Mouse (Mus musculus): Measurements from ENCODE around the gene Six4. TPM values are rescaled to one million over a fixed set of nuclear protein-coding genes. Genes with fewer than 3 reads are reported as not detected.
"Not testable (repeated sequence)": the region's sequence is repeated elsewhere in the genome, so short reads cannot be mapped to it uniquely, and the experiment has no call there.

The Six4 gene
- total RNA-seq, 2 experiments from 2014 or later, result 12.3 to 13.2 TPM

GRCm38 (mm10) chr12:73088500-73088899 lies 24.8 kb downstream of the Six4 start:
- no peak for DNase-seq

- DNase-seq, result no peak
Measured at GRCm38 (mm10) chr12:73087086-73087485, 26.2 kb downstream of the Six4 start.

DNA sequence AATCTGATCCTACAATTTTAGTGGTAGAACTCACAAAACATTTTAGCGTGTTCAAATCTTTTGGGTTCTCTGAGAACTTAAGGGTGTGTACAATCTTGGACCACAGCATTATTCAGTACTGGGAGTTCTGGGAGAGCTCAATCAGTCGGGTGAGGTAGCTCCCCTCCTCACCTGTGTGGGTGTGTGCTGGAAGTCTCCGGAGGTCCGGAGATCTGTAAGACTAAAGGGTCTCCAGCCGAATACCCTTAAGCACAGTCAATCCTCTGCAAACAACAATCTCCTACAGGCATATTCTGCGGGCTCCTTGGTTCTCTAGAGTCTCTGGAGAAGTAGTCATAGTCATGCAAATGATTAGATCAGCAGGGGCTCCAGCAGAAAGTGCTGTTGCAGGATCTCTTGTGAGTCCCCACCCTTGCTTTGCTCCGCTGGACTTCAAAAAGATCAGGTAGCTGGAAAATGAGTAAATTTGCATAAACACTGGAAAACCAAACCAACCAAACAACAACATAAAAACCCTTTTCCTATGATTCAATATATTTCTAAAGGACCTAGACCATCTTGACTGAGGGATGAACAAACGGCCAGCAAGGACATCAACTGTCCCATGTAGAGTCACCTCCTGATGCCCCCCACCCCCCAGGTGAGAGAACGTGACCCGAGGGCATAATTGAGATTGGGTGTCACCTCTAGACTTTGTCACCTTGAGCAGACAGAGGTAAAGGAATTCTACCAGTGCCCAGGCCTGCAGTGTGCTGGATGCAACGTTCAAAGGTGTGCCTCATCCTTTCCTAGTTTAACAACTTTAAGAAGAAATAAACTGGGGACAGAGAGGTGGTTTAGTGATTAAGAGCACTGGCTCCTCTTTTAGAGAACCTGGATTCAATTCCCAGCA lies 27.3 kb downstream of the Six4 start:
- DNase-seq, result no peak

- no peak for DNase-seq
Measured at GRCm38 (mm10) chr12:73083773-73084172, 29.5 kb downstream of the Six4 start.

- DNase-seq, result not testable (repeated sequence)
Measured at GRCm38 (mm10) chr12:73081828-73082227, 31.4 kb downstream of the Six4 start.

DNA sequence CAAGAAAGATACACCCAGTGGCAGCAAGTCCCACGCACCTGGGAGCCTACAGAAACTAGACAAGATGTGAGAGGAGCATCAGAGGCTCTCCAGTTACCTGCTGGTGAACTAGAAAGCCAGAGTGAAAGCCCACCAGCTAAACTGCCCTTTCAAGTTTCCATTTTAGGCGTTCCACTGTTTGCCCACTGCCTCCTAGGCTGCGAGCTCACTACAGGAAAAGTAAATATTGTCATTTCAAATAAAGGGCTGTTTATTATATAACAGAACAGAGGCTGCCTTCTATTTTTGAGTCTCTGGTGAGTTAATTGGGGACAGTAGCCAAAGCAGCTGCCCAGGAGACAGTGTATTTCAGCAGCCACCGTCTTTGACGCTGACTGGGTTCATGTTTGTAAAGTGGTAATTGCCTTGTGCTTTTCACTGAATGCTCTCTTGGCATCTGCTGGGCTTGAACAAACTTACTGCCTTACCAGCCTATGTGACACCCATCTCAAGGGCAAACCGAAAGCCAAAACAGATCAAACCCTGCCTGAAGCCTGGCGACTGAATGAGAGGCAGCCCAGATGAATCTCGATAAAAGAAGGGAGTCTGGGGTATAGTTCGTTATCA lies 52.3 kb downstream of the Six4 start:
- no peak for DNase-seq

GRCm38 (mm10) chr12:73057492-73057891 lies 55.8 kb downstream of the Six4 start:
- no peak for DNase-seq

- DNase-seq, result no peak
Measured at GRCm38 (mm10) chr12:73055451-73055850, 57.8 kb downstream of the Six4 start.

- no peak for DNase-seq
Measured at GRCm38 (mm10) chr12:73054576-73055185, 58.6 kb downstream of the Six4 start.

GRCm38 (mm10) chr12:73053668-73054241 lies 59.5 kb downstream of the Six4 start, which contains the start of gene Six1:
Gene Six1 (minus strand): TSS chr12:73053887.
- peak; percentile 94 for DNase-seq

DNA sequence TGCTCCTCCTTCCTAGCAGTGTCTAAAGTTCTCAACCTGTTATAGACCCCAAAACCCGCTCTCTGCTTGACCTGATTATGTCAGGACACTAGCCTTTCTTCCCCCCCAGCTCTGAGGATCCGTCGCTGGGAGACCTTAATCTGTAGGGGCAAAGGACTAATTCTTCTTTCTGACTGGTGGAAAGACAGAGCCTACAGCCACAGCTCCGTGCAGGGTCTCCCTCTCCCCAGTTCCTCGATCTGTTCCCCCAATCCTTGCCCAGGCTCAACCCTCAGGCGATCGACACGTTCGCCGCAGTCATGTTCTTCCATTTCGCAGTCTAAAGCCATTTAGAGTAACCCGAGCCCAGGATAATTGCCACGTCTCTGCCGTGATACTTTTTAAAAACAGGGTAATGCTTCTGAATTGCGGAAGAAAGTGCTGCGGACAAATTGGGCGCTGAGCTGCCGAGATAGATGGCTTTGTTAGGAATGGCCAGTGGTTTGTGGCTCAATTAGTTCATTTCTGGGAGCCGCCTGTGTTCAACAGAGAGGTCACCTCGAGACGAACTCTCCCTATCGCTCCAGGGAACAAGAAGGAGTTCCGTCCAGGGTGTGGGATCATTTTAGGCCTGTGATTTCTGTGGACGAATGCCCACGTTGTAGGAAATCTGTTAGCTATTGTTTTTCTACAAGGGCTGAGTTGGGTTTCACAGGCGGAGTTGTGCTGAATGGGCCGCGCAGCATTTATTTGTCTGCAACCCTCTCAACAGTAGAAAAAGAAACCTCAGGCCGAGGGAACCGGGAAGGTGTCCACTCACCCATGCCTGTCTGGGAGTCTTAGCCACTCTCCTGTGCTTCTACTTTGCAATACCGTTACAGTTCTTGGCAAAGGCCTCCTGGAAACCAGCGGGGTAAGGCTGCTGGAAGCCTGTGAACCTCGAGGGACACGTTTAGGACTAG lies 60.3 kb downstream of the Six4 start:
- peak; percentile 20 for DNase-seq

DNA sequence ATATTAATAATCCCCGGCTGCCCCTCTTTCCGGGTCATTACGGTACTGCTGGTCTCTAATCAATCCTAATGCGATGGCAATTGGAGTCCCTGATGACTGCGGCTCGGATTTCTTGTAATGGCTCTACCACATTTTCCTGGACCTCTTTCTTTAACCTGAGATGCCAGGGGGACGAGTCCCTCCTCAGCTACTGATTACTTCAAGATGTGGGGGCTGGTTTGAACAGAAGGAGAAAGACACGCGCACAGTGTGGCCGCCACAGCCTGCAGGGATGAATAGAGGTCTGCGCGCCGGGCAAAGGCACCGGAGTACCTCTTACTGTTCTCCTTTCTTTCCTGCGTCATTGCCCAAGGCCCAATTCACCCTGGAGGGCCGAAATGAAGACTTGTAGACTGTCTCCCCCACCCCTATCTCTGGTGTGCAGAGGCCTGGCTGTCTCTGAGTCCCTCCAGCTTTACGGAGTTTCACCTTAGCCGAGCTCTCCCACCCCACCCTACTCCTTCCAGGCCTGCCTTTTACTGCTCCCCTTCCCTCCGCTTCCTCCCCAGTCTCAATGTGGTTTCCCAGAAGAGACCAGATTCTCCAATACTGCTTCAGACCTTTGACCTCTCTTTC lies 61.1 kb downstream of the Six4 start:
- DNase-seq, result peak; percentile 38

GRCm38 (mm10) chr12:73050811-73051580 lies 62.3 kb downstream of the Six4 start:
- no peak for DNase-seq

- DNase-seq, result no peak
Measured at GRCm38 (mm10) chr12:73050305-73050704, 63.0 kb downstream of the Six4 start.

Other genes starting within 250 kb of the Six4 start
- gene Six6, start 173.6 kb downstream of the Six4 start, total RNA-seq (2021), result not detected
- under 1 TPM; 0.38 to 0.54 TPM for gene 4930447C04Rik, start 172.7 kb downstream of the Six4 start, total RNA-seq (2021)
- gene Six1, start 59.6 kb downstream of the Six4 start, total RNA-seq (2021), result 10 to 100 TPM; 47.7 to 51.0 TPM
- 10 to 100 TPM; 16.1 to 17.2 TPM for gene Mnat1, start 10.3 kb upstream of the Six4 start, total RNA-seq (2021)
- 1 to 10 TPM; 6.2 to 6.3 TPM for gene Trmt5, start 173.3 kb upstream of the Six4 start, total RNA-seq (2021)
- gene Slc38a6, start 173.3 kb upstream of the Six4 start, total RNA-seq (2021), result 1 to 10 TPM; 3.0 to 3.1 TPM